Mouse (Mus musculus) hindbrain, postnatal 0 days (tissue): ENCODE measurements around the gene Kif17. TPM values are rescaled to one million over a fixed set of nuclear protein-coding genes. Genes with fewer than 3 reads are reported as not detected.
A peak's percentile ranks its signal among the peaks of the same experiment; 100 is the strongest.

Experiments used
- ATAC-seq: fragments of 200-750 bp; cut with Nextera tagmentation; 2 replicates; pipeline ENCODE4 v1.8.0; 2017; ENCODE audit warnings: mild to moderate bottlenecking, moderate TSS enrichment, moderate library complexity
- DNase-seq: peaks from one replicate; pipeline ENCODE4 v3.0.0-alpha.2; 2015; ENCODE audit warnings: low spot score
- H3K27ac ChIP-seq: fragments of 300-500 bp; sonication (generic); 2 replicates; pipeline ENCODE4 v1.5.1; 2014; ENCODE audit warnings: mild to moderate bottlenecking
- H3K27me3 ChIP-seq: fragments of 300-500 bp; sonication (generic); 2 replicates; pipeline ENCODE4 v1.6.1; 2014; ENCODE audit warnings: low read length, mixed read lengths; ENCODE audit not compliant: insufficient read depth
- H3K36me3 ChIP-seq: fragments of 300-500 bp; sonication (generic); 2 replicates; pipeline ENCODE4 v1.6.1; 2014; ENCODE audit warnings: low read length, mixed read lengths; ENCODE audit not compliant: insufficient read depth
- H3K4me1 ChIP-seq: fragments of 300-500 bp; sonication (generic); 2 replicates; pipeline ENCODE4 v1.6.1; 2014; ENCODE audit warnings: antibody characterized with exemption, low read length, mixed read lengths; ENCODE audit not compliant: insufficient read depth
- H3K4me2 ChIP-seq: fragments of 300-500 bp; sonication (generic); 2 replicates; pipeline ENCODE4 v1.6.1; 2014; ENCODE audit warnings: low read depth, mild to moderate bottlenecking, low read length, moderate library complexity, mixed read lengths
- H3K4me3 ChIP-seq: fragments of 300-500 bp; sonication (generic); 2 replicates; pipeline ENCODE4 v1.5.1; 2014; ENCODE audit warnings: low read length
- H3K9ac ChIP-seq: fragments of 300-500 bp; sonication (generic); replicated peaks from 2 replicates; pipeline ENCODE4 v1.6.1; 2014; ENCODE audit warnings: mild to moderate bottlenecking, low read length, moderate library complexity, mixed read lengths
- H3K9me3 ChIP-seq: fragments of 300-500 bp; sonication (generic); 2 replicates; pipeline ENCODE4 v1.6.1; 2016; ENCODE audit warnings: low read length, mixed read lengths
- CTCF ChIP-seq: IDR thresholded peaks from 2 replicates; pipeline ENCODE4 v1.5.1; 2016; ENCODE audit warnings: antibody characterized with exemption, control low read depth, low read depth
- WGBS: fragments of 180-500 bp; shearing (Covaris S2); extraction: QIAGEN DNeasy Blood & Tissue Kit; methylation state at CpG from one replicate; pipeline ENCODE4 v1.1.7; 2014; 5-methylcytosine and 5-hydroxymethylcytosine counted together
- polyA plus RNA-seq: library from polyadenylated mRNA; unstranded; fragments of >200 nt; fragmentation: Nextera tagmentation; extraction: Ambion mirVana; gene quantifications from 2 replicates; pipeline ENCODE4 v1.2.1, GENCODE M21; 2015
- total RNA-seq: library from RNA; depleted of rRNA; stranded (reverse); fragments of >200 nt; gene quantifications from 2 replicates; pipeline ENCODE4 v1.2.3, GENCODE M21; 2014

Gene Kif17
- total and polyA plus RNA-seq, 2 experiments from 2014 or later = 4.1 to 5.1 TPM

- Histone ChIP-seq H3K4me2 (peak within 1 kb of the TSS; percentile 87), H3K4me1 (peaks cover 11% of the 10 kb centered on the region), H3K27ac (peak within 1 kb of the TSS; percentile 100), H3K9me3 (no peaks in the 10 kb centered on the region), H3K4me3 (peak within 1 kb of the TSS; percentile 89), H3K36me3 (0 out of 2 replicates have a peak, but pooled peaks cover 2% of the 10 kb centered on the region), H3K9ac (peak within 1 kb of the TSS; percentile 98), H3K27me3 (no peaks in the 10 kb centered on the region)
- WGBS = under 1% methylated on average over 42 of the region's 84 CpGs
- DNase-seq = peak; percentile 92
- ATAC-seq = peak; percentile 73
- no peak for TF ChIP-seq CTCF
Measured at GRCm38 (mm10) chr4:138216200-138216890, 33.9 kb upstream of the Kif17 start, which contains the start of gene Hp1bp3. TSS of gene Hp1bp3 (plus strand) at chr4:138216296.

GRCm38 (mm10) chr4:138216891-138217392 lies 33.3 kb upstream of the Kif17 start:
- peaks cover 11% of the 10 kb centered on the region for H3K4me1 ChIP-seq
- peak overlapping the region; percentile 87 for H3K4me2 ChIP-seq
- H3K4me3 ChIP-seq = peak overlapping the region; percentile 89
- WGBS = under 1% methylated on average over 56 of the region's 68 CpGs
- H3K9me3 ChIP-seq = no peaks in the 10 kb centered on the region
- DNase-seq (peak; percentile 99), ATAC-seq (peak; percentile 96)
- peak overlapping the region; percentile 100 for H3K27ac ChIP-seq
- H3K27me3 ChIP-seq = no peaks in the 10 kb centered on the region
- peak overlapping the region; percentile 98 for H3K9ac ChIP-seq
- H3K36me3 ChIP-seq = 0 out of 2 replicates have a peak, but pooled peaks cover 2% of the 10 kb centered on the region
- TF ChIP-seq CTCF = no peak

- 0 out of 2 replicates have a peak, but pooled peaks cover 7% of the 10 kb centered on the region for H3K36me3 ChIP-seq
- H3K27me3 ChIP-seq = no peaks in the 10 kb centered on the region
- TF ChIP-seq CTCF = no peak
- peak overlapping the region; percentile 86 for H3K4me2 ChIP-seq
- DNase-seq (no peak), ATAC-seq (no peak)
- H3K4me3 ChIP-seq = peak overlapping the region; percentile 89
- H3K9ac ChIP-seq = peak overlapping the region; percentile 98
- H3K9me3 ChIP-seq = no peaks in the 10 kb centered on the region
- 0% methylated on average over 36 of the region's 36 CpGs for WGBS
- peak overlapping the region; percentile 100 for H3K27ac ChIP-seq
- H3K4me1 ChIP-seq = peaks cover 11% of the 10 kb centered on the region
Measured at GRCm38 (mm10) chr4:138217441-138217840, 32.8 kb upstream of the Kif17 start.

GRCm38 (mm10) chr4:138217951-138218685 lies 32.1 kb upstream of the Kif17 start:
- Histone ChIP-seq H3K9ac (peak overlapping the region; percentile 98), H3K4me3 (peak overlapping the region; percentile 89), H3K9me3 (no peaks in the 10 kb centered on the region), H3K36me3 (peaks cover 14% of the 10 kb centered on the region; the same call in 1 of the 2 replicates), H3K4me1 (peaks cover 11% of the 10 kb centered on the region), H3K4me2 (peak overlapping the region; percentile 86), H3K27me3 (no peaks in the 10 kb centered on the region), H3K27ac (peak overlapping the region; percentile 100)
- DNase-seq = no peak
- WGBS = 76% methylated on average over 11 of the region's 11 CpGs
- no peak for TF ChIP-seq CTCF
- no peak for ATAC-seq

GRCm38 (mm10) chr4:138219331-138219730 lies 30.9 kb upstream of the Kif17 start:
- no peak for TF ChIP-seq CTCF
- peaks cover 11% of the 10 kb centered on the region for H3K4me1 ChIP-seq
- no peak overlapping the region for H3K4me3 ChIP-seq
- no peaks in the 10 kb centered on the region for H3K27me3 ChIP-seq
- H3K27ac ChIP-seq = no peak overlapping the region
- no peak overlapping the region for H3K4me2 ChIP-seq
- H3K9me3 ChIP-seq = no peaks in the 10 kb centered on the region
- WGBS = 92% methylated on average over 5 of the region's 5 CpGs
- peaks cover 26% of the 10 kb centered on the region for H3K36me3 ChIP-seq
- no peak overlapping the region for H3K9ac ChIP-seq
- DNase-seq (no peak), ATAC-seq (no peak)

- Histone ChIP-seq H3K9ac (no peak overlapping the region), H3K4me3 (no peak overlapping the region), H3K36me3 (peaks cover 33% of the 10 kb centered on the region), H3K9me3 (no peaks in the 10 kb centered on the region), H3K4me2 (no peak overlapping the region), H3K27ac (no peak overlapping the region), H3K27me3 (no peaks in the 10 kb centered on the region), H3K4me1 (peaks cover 7% of the 10 kb centered on the region)
- ATAC-seq (no peak), DNase-seq (no peak)
- TF ChIP-seq CTCF = no peak
- WGBS = 88% methylated on average over 7 of the region's 7 CpGs
Measured at GRCm38 (mm10) chr4:138220761-138221160, 29.5 kb upstream of the Kif17 start.
